Mouse (Mus musculus): ENCODE measurements around the gene Usp49. TPM values are rescaled to one million over a fixed set of nuclear protein-coding genes. Genes with fewer than 3 reads are reported as not detected.

Usp49 gene
- polyA plus RNA-seq, 1 experiment from 2014 or later = 4.1 TPM

DNA sequence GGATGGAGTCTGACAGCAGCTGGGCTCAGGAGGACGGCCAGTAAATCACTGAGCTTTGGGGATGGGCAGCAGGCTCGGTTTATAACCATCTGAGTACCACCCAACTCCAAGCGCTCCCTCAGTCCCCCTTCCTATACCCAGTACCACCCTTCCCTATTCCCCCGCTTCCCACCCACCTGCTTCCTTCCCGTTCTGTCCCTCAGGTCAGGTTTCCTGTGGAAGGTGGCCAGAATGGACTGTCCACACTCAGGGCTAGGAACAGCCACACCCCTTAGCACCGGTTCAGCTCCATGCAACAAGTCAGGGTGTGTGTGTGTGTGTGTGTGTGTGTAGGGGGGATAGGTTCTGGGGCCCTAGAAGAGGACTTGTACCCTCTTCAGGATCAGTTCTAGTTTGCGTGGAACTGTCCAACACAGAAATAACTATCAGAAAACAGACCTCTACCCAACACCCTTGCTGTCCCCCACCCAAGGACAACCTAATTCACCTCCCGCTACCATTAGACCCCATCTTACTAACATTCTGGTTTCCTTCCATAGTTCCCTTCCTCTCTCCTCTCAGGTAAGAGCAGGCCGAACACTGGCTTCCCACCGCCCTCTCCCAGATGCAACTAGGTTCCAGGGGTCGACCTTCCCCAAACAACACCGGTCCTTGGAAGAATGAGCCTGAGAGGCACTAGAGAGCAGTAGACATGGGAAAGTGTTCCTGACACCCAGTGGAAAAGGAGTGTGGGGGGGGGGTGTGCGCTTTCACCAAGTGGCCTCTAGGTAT is 63.4 kb downstream of the Usp49 start:
- WGBS = 35% methylated on average over 13 of the region's 13 CpGs
- Histone ChIP-seq H3K27ac (replicated peaks) (peak overlapping the region; percentile 90; the same call in 1 of the 2 replicates), H3K27me3 (replicated peaks; ENCODE audit: low read depth, poor library complexity, severe bottlenecking) (peaks cover 63% of the 10 kb centered on the region), H3K9me3 (no peaks in the 10 kb centered on the region), H3K4me3 (peak overlapping the region; percentile 85), H3K36me3 (replicated peaks) (peaks cover 6% of the 10 kb centered on the region; the same call in 1 of the 2 replicates), H3K4me1 (peaks cover 36% of the 10 kb centered on the region)
- no peak for DNase-seq (ENCODE audit: low spot score)

- no peaks in the 10 kb centered on the region for H3K9me3 ChIP-seq
- H3K27me3 ChIP-seq (replicated peaks; ENCODE audit: low read depth, poor library complexity, severe bottlenecking) = peaks cover 63% of the 10 kb centered on the region
Measured at GRCm38 (mm10) chr17:47694442-47694502, 63.8 kb downstream of the Usp49 start, which contains the start of gene Gm21981. Gene Gm21981 (minus strand): TSS chr17:47694455.

DNA sequence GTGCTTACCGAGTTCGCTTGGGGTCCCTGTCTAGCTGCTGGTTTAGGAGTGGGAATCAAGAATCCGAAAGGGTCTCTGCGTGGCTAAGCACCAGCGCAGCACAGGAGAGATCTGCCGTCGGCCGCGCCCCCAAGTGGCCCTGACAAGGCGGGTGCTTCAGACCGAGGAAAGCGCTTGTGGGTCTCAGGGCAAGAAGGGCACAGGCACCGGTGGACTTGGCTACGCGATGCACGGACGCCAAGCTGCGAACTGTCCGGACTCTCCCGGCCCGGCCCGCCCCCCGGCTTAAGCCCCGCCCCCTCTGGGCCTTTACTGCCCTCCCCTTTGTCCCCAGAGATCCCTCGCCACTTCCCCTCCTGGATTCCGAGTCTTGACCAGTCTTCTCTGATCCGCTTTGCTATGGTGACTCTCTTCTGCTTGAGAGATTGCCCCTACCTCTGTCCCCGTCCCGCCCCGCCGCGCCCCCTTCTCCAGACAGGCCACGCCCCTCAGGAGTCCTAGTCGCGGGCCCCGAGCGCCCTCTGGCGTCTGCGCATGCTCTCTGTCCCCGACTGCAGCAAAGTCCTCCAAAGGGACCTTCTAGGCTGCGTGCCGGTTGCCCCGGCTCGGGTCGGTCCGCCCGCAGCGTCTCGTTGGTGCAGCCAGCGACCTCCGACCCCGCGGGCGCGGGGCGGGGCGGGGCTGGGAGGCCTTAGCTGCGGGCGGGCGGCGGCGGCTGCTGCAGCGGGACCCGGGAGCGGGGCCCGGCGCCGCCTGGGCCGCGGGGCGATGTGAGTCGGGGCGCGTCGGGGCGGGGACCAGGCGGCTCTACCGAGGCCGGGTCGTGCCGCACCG is 64.2 kb downstream of the Usp49 start, which contains the start of gene Prickle4:
Gene Prickle4 (minus strand): TSS at position 234 of the 834 bp plus-strand sequence.
- Histone ChIP-seq H3K27ac (replicated peaks) (peak within 1 kb of the TSS; percentile 90), H3K9me3 (no peaks in the 10 kb centered on the region), H3K4me1 (peaks cover 28% of the 10 kb centered on the region), H3K36me3 (replicated peaks) (peaks cover 14% of the 10 kb centered on the region), H3K4me3 (peak within 1 kb of the TSS; percentile 85), H3K27me3 (replicated peaks; ENCODE audit: low read depth, poor library complexity, severe bottlenecking) (peaks cover 59% of the 10 kb centered on the region)
- DNase-seq (ENCODE audit: low spot score) = peak; percentile 99
- WGBS = under 1% methylated on average over 80 of the region's 82 CpGs

More at GRCm38 (mm10) chr17:47694442-47694502, 63.8 kb downstream of the Usp49 start, which contains the start of gene Gm21981:
- Histone ChIP-seq H3K4me1 (peaks cover 32% of the 10 kb centered on the region), H3K27ac (replicated peaks) (peak within 1 kb of the TSS; percentile 90), H3K4me3 (peak within 1 kb of the TSS; percentile 85), H3K36me3 (replicated peaks) (peaks cover 10% of the 10 kb centered on the region)
- 0% methylated on average over 3 of the region's 3 CpGs for WGBS
- no peak for DNase-seq (ENCODE audit: low spot score)

DNA sequence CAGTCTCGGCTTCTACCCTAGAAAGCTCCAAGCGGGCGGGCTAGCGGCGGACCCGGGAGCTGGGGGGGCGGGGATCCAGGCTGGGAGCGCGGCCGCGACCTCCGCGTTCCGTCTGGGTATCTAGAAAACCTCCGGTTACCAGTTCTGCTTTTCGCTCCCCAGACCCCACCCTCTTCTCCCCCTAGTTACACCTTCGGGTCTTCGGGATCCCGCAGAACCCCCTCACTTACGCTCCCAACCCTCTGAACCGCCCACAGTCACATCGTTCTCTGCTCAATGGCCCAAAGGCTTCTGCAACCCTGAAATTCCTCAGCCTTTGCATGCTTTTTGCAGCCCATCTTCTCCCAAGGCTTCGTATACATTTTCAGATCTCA is 64.8 kb downstream of the Usp49 start:
- Histone ChIP-seq H3K27me3 (replicated peaks; ENCODE audit: low read depth, poor library complexity, severe bottlenecking) (peaks cover 53% of the 10 kb centered on the region), H3K36me3 (replicated peaks) (peaks cover 20% of the 10 kb centered on the region), H3K9me3 (no peaks in the 10 kb centered on the region), H3K4me3 (peak overlapping the region; percentile 85), H3K4me1 (peaks cover 23% of the 10 kb centered on the region), H3K27ac (replicated peaks) (peak overlapping the region; percentile 90)
- no peak for DNase-seq (ENCODE audit: low spot score)
- under 1% methylated on average over 23 of the region's 23 CpGs for WGBS

- WGBS = 86% methylated on average over 10 of the region's 10 CpGs
- no peak for DNase-seq (ENCODE audit: low spot score)
- H3K27ac ChIP-seq (replicated peaks) = no peak overlapping the region
- peaks cover 48% of the 10 kb centered on the region for H3K27me3 ChIP-seq (replicated peaks; ENCODE audit: low read depth, poor library complexity, severe bottlenecking)
- H3K9me3 ChIP-seq = no peaks in the 10 kb centered on the region
- peaks cover 38% of the 10 kb centered on the region for H3K4me1 ChIP-seq
- H3K36me3 ChIP-seq (replicated peaks) = peaks cover 48% of the 10 kb centered on the region
- H3K4me3 ChIP-seq = no peak overlapping the region
Measured at GRCm38 (mm10) chr17:47698156-47698555, 67.7 kb downstream of the Usp49 start.

DNA sequence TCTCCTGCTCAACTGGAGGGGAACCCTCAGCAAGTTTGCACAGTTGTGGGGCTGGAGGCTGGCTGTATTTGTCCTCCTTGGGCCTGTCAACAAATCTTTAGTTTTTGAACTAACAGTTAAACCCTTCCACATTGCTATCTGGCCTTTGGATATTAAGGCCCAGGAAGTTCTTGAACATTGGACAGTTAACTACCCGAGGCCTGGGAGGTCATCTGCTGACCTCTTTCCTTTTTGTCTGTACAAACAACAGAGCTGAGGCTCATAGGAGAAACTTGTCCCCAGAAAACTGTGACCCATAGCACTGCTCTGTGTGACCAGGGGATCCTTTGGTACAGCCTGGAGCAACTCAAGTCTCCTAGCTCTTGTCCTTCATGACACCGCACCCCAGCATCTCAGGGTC is 68.6 kb downstream of the Usp49 start:
- WGBS = 86% methylated on average over 2 of the region's 2 CpGs
- Histone ChIP-seq H3K27me3 (replicated peaks; ENCODE audit: low read depth, poor library complexity, severe bottlenecking) (peaks cover 49% of the 10 kb centered on the region), H3K4me3 (no peak overlapping the region), H3K9me3 (no peaks in the 10 kb centered on the region), H3K27ac (replicated peaks) (no peak overlapping the region), H3K4me1 (peaks cover 36% of the 10 kb centered on the region), H3K36me3 (replicated peaks) (peaks cover 56% of the 10 kb centered on the region)
- no peak for DNase-seq (ENCODE audit: low spot score)

GRCm38 (mm10) chr17:47701793-47702192 is 71.3 kb downstream of the Usp49 start:
- Histone ChIP-seq H3K27ac (replicated peaks) (no peak overlapping the region), H3K27me3 (replicated peaks; ENCODE audit: low read depth, poor library complexity, severe bottlenecking) (peaks cover 49% of the 10 kb centered on the region), H3K36me3 (replicated peaks) (peaks cover 64% of the 10 kb centered on the region), H3K4me1 (peaks cover 26% of the 10 kb centered on the region), H3K9me3 (no peaks in the 10 kb centered on the region), H3K4me3 (no peak overlapping the region)
- 81% methylated on average over 9 of the region's 9 CpGs for WGBS
- DNase-seq (ENCODE audit: low spot score) = no peak

- Histone ChIP-seq H3K4me1 (peaks cover 29% of the 10 kb centered on the region), H3K27ac (replicated peaks) (no peak overlapping the region), H3K27me3 (replicated peaks; ENCODE audit: low read depth, poor library complexity, severe bottlenecking) (peaks cover 48% of the 10 kb centered on the region), H3K36me3 (replicated peaks) (peaks cover 64% of the 10 kb centered on the region), H3K4me3 (0 out of 2 replicates have a peak overlapping the region, but pooled peaks have one; percentile 23), H3K9me3 (no peaks in the 10 kb centered on the region)
- no peak for DNase-seq (ENCODE audit: low spot score)
- WGBS = 33% methylated on average over 28 of the region's 28 CpGs
Measured at GRCm38 (mm10) chr17:47702548-47703345, 72.3 kb downstream of the Usp49 start.

GRCm38 (mm10) chr17:47703556-47703955 is 73.1 kb downstream of the Usp49 start:
- Histone ChIP-seq H3K27ac (replicated peaks) (no peak overlapping the region), H3K4me3 (peak overlapping the region; percentile 23; the same call in 1 of the 2 replicates), H3K27me3 (replicated peaks; ENCODE audit: low read depth, poor library complexity, severe bottlenecking) (peaks cover 44% of the 10 kb centered on the region), H3K36me3 (replicated peaks) (peaks cover 58% of the 10 kb centered on the region), H3K9me3 (no peaks in the 10 kb centered on the region), H3K4me1 (peaks cover 29% of the 10 kb centered on the region)
- 22% methylated on average over 20 of the region's 20 CpGs for whole genome bisulfite sequencing
- DNase-seq (ENCODE audit: low spot score) = peak; percentile 34

GRCm38 (mm10) chr17:47704692-47705091 is 74.2 kb downstream of the Usp49 start:
- WGBS = 82% methylated on average over 4 of the region's 4 CpGs
- H3K27ac ChIP-seq (replicated peaks) = no peak overlapping the region
- H3K4me1 ChIP-seq = peaks cover 29% of the 10 kb centered on the region
- H3K36me3 ChIP-seq (replicated peaks) = peaks cover 50% of the 10 kb centered on the region
- no peak overlapping the region for H3K4me3 ChIP-seq
- no peak for DNase-seq (ENCODE audit: low spot score)
- no peaks in the 10 kb centered on the region for H3K9me3 ChIP-seq
- H3K27me3 ChIP-seq (replicated peaks; ENCODE audit: low read depth, poor library complexity, severe bottlenecking) = peaks cover 44% of the 10 kb centered on the region

- no peak overlapping the region for H3K27ac ChIP-seq (replicated peaks)
- peaks cover 35% of the 10 kb centered on the region for H3K36me3 ChIP-seq (replicated peaks)
- 69% methylated on average over 1 of the region's 1 CpGs for WGBS
- DNase-seq (ENCODE audit: low spot score) = no peak
- H3K4me1 ChIP-seq = peaks cover 29% of the 10 kb centered on the region
- H3K9me3 ChIP-seq = no peaks in the 10 kb centered on the region
- H3K27me3 ChIP-seq (replicated peaks; ENCODE audit: low read depth, poor library complexity, severe bottlenecking) = peaks cover 42% of the 10 kb centered on the region
- no peak overlapping the region for H3K4me3 ChIP-seq
Measured at GRCm38 (mm10) chr17:47706196-47706595, 75.7 kb downstream of the Usp49 start.

- Histone ChIP-seq H3K27ac (replicated peaks) (no peak overlapping the region), H3K27me3 (replicated peaks; ENCODE audit: low read depth, poor library complexity, severe bottlenecking) (peaks cover 35% of the 10 kb centered on the region), H3K36me3 (replicated peaks) (peaks cover 18% of the 10 kb centered on the region), H3K9me3 (no peaks in the 10 kb centered on the region), H3K4me1 (peaks cover 19% of the 10 kb centered on the region), H3K4me3 (no peak overlapping the region)
- DNase-seq (ENCODE audit: low spot score) = no peak
- WGBS = 82% methylated on average over 3 of the region's 3 CpGs
Measured at GRCm38 (mm10) chr17:47707961-47708360, 77.5 kb downstream of the Usp49 start.
